9 mouse cellular contexts compared by ENCODE assay signal in genomic region chr15:75189116-75189515, GRCm38 (mm10). TPM values are rescaled to one million over a fixed set of nuclear protein-coding genes. Genes with fewer than 3 reads are reported as not detected.
DNase-seq lines count a peak whose midpoint lies in the region; ATAC-seq lines count a peak whose summit lies in the region.
"Had no signal": no experiment of that assay in that cellular context is flagged by ENCODE, and none has a peak within 500 bp of the region (broad histone marks: within the 10 kb centered on the region; RNA-seq: fewer than 3 reads in every experiment).

No protein-coding gene starts in this region.

- 70% methylated on average over 2 of the region's 2 CpGs for WGBS in intestine, embryonic 14.5 days
- 68% methylated on average over 2 of the region's 2 CpGs for WGBS in intestine, embryonic 16.5 days
- WGBS in large intestine, adult 2 months, result 44% methylated on average over 2 of the region's 2 CpGs

- H3K9me3 ChIP-seq in intestine, embryonic 14.5 days (ENCODE audit: control insufficient read depth, low read length), result no peaks in the 10 kb centered on the region
- no peaks in the 10 kb centered on the region for H3K9me3 ChIP-seq in intestine, embryonic 16.5 days (ENCODE audit: control insufficient read depth, low read length)

- H3K4me2 ChIP-seq in intestine, embryonic 14.5 days (ENCODE audit: low read length), result no peak overlapping the region
- no peak overlapping the region for H3K4me2 ChIP-seq in intestine, embryonic 16.5 days (ENCODE audit: low read depth, low read length)

- no peak for ATAC-seq in intestine, embryonic 14.5 days (replicated peaks; ENCODE audit: low FRiP score, low TSS enrichment, low read depth)
- ATAC-seq in intestine, embryonic 16.5 days, result no peak

- DNase-seq in intestine, embryonic 14.5 days (ENCODE audit: low spot score), result peak; percentile 54
- peak; percentile 23 to 33 for DNase-seq in CD8-positive naive resting alpha-beta T cell, adult 2 months (ENCODE audit: low read depth in 2 of 2, low spot score in 2 of 2)
- DNase-seq in adipocyte (ENCODE audit: low spot score), result peak; percentile 24
- peak; percentile 10 for DNase-seq in large intestine, adult 2 months (ENCODE audit: low read depth, low spot score)
- peak; percentile 44 for DNase-seq in thymus, postnatal 14 days
- no peak for DNase-seq in gastrocnemius, adult 8-10 months (ENCODE audit: low spot score in 2 of 2)
- no peak for DNase-seq in heart, postnatal 4 days

- H3K4me1 ChIP-seq in intestine, embryonic 14.5 days (replicated peaks; ENCODE audit: control insufficient read depth, insufficient read depth, low read length), result no peaks in the 10 kb centered on the region
- H3K4me1 ChIP-seq in intestine, embryonic 16.5 days (ENCODE audit: control insufficient read depth, insufficient read depth, low read length), result no peaks in the 10 kb centered on the region

- H3K27me3 ChIP-seq in intestine, embryonic 14.5 days (replicated peaks; ENCODE audit: control insufficient read depth, insufficient read depth, low read length), result no peaks in the 10 kb centered on the region
- H3K27me3 ChIP-seq in intestine, embryonic 16.5 days (replicated peaks; ENCODE audit: control insufficient read depth, insufficient read depth, low read length), result no peaks in the 10 kb centered on the region

- H3K4me3 ChIP-seq in intestine, embryonic 14.5 days (ENCODE audit: low read depth, low read length), result no peak overlapping the region
- H3K4me3 ChIP-seq in intestine, embryonic 16.5 days (ENCODE audit: low read length), result no peak overlapping the region

- H3K27ac ChIP-seq in intestine, embryonic 14.5 days (ENCODE audit: low read depth), result no peak overlapping the region
- no peak overlapping the region for H3K27ac ChIP-seq in intestine, embryonic 16.5 days (ENCODE audit: low read length)

- H3K9ac ChIP-seq in intestine, embryonic 14.5 days (ENCODE audit: low read length), result no peak overlapping the region
- H3K9ac ChIP-seq in intestine, embryonic 16.5 days (ENCODE audit: low read depth, low read length), result no peak overlapping the region

- no peaks in the 10 kb centered on the region for H3K36me3 ChIP-seq in intestine, embryonic 14.5 days (ENCODE audit: control insufficient read depth, insufficient read depth, low read length)
- H3K36me3 ChIP-seq in intestine, embryonic 16.5 days (ENCODE audit: control insufficient read depth, insufficient read depth, low read length), result no peaks in the 10 kb centered on the region

RNA-seq across cellular contexts. Expression of gene BC025446, which starts 27.1 kb away (rescaled TPM):
- 14.8 and 15.1 TPM in 2 replicates for polyA plus RNA-seq in intestine, embryonic 14.5 days (2014; fragmentation: Nextera tagmentation; extraction: Ambion mirVana)
- 49.5 and 55.9 TPM in 2 replicates for polyA plus RNA-seq in intestine, embryonic 16.5 days (2015; fragmentation: Nextera tagmentation; extraction: Ambion mirVana)
- 47.5 and 66.0 TPM in 2 replicates for polyA plus RNA-seq in large intestine, adult 2 months (2012; rRNA removed)
- under 1 TPM in 1 of 4 experiments, not detected in 3; 0.27 TPM for total RNA-seq in gastrocnemius, adult 8-10 months (2022)
- total RNA-seq in heart, postnatal 4 days (2021), result not detected

RNA-seq across cellular contexts. Expression of gene Ly6g, which starts 34.1 kb away (rescaled TPM):
- polyA plus RNA-seq in intestine, embryonic 14.5 days (2014; fragmentation: Nextera tagmentation; extraction: Ambion mirVana), result not detected in 2 replicates
- polyA plus RNA-seq in intestine, embryonic 16.5 days (2015; fragmentation: Nextera tagmentation; extraction: Ambion mirVana), result 0.45 TPM in 1 of 2 replicates, not detected in the other
- not detected in 2 replicates for polyA plus RNA-seq in large intestine, adult 2 months (2012; rRNA removed)
- not detected for total RNA-seq in gastrocnemius, adult 8-10 months (2022)
- under 1 TPM in 1 of 2 experiments, not detected in 1; 0.68 TPM for total RNA-seq in heart, postnatal 4 days (2021)
- polyA plus RNA-seq: gonadal fat pad, adult 2 months had no signal

Comparison
In these comparisons a context has a peak if more than half of its experiments do, and no peak if none do; other contexts are left out.
1. DNase-seq: peak in intestine, embryonic 14.5 days (single experiment), CD8-positive naive resting alpha-beta T cell, adult 2 months (2 of 2), adipocyte (single experiment), large intestine, adult 2 months (single experiment) and thymus, postnatal 14 days (single experiment); none in gastrocnemius, adult 8-10 months (0 of 2) and heart, postnatal 4 days (single experiment).